Mouse (Mus musculus) CH12.LX (cell line): Measurements from ENCODE around the gene Mpp4. TPM values are rescaled to one million over a fixed set of nuclear protein-coding genes. Genes with fewer than 3 reads are reported as not detected.
A peak's percentile ranks its signal among the peaks of the same experiment; 100 is the strongest.

Experiments used
- DNase-seq: peaks from one replicate; pipeline ENCODE4 v3.0.0-alpha.2; 2013; ENCODE audit errors: extremely low read depth
- H3K27ac ChIP-seq: 2 replicates; pipeline ENCODE4 v1.5.1; 2012; ENCODE audit warnings: low read depth, mild to moderate bottlenecking, control low read depth, moderate library complexity; ENCODE audit not compliant: insufficient read depth
- H3K27me3 ChIP-seq: replicated peaks from 2 replicates; pipeline ENCODE3; 2012; ENCODE audit warnings: inconsistent platforms
- H3K36me3 ChIP-seq, 2 experiments: replicated peaks in 1 of 2; 2 replicates each; pipeline versions ENCODE3 to v1.6.1; 2012; ENCODE audit warnings: inconsistent platforms in 1 of 2, low read length in 1 of 2, mild to moderate bottlenecking in 1 of 2, mixed read lengths in 1 of 2, moderate library complexity in 1 of 2; ENCODE audit not compliant: control insufficient read depth in 1 of 2, insufficient read depth in 1 of 2
- H3K4me1 ChIP-seq, 2 experiments: 2 replicates each; pipeline ENCODE4 v1.6.1; 2012; ENCODE audit warnings: inconsistent platforms in 1 of 2, moderate library complexity in 1 of 2; ENCODE audit not compliant: insufficient read depth in 2 of 2, control insufficient read depth in 1 of 2
- H3K4me2 ChIP-seq: 2 replicates; pipeline ENCODE4 v1.6.1; 2012; ENCODE audit warnings: low read depth, mild to moderate bottlenecking, control low read depth; ENCODE audit not compliant: poor library complexity, insufficient read depth, severe bottlenecking
- H3K4me3 ChIP-seq, 3 experiments: fragments of 150-350 bp in 1 of 3; sonication (generic) in 1 of 3; replicated peaks in 1 of 3; 2 replicates each; pipeline versions ENCODE3 to v1.5.1; 2011 to 2012; ENCODE audit warnings: low read depth in 2 of 3, low read length in 2 of 3, mild to moderate bottlenecking in 2 of 3, moderate library complexity in 2 of 3, control low read depth in 1 of 3, improper control_type of control experiment in 1 of 3, inconsistent platforms in 1 of 3, mixed read lengths in 1 of 3; ENCODE audit not compliant: poor library complexity in 1 of 3
- H3K79me2 ChIP-seq: replicated peaks from 2 replicates; pipeline ENCODE4 v1.6.1; 2012; ENCODE audit warnings: mild to moderate bottlenecking, moderate library complexity; ENCODE audit not compliant: control insufficient read depth, poor library complexity, insufficient read depth, severe bottlenecking; ENCODE audit errors: extremely low read depth
- H3K9ac ChIP-seq: 2 replicates; pipeline ENCODE4 v1.6.1; 2012; ENCODE audit warnings: low read depth, mild to moderate bottlenecking, control low read depth, moderate library complexity; ENCODE audit not compliant: insufficient read depth
- H3K9me3 ChIP-seq: replicated peaks from 2 replicates; pipeline ENCODE3; 2012; ENCODE audit warnings: low read length, inconsistent platforms, mixed read lengths
- BHLHE40 ChIP-seq: IDR thresholded peaks from 2 replicates; pipeline ENCODE4 v1.6.1; 2011; ENCODE audit warnings: mild to moderate bottlenecking, low read depth, low read length, improper control_type of control experiment
- CHD1 ChIP-seq: IDR thresholded peaks from 2 replicates; pipeline ENCODE4 v1.6.1; 2012; ENCODE audit warnings: low read depth, low read length, improper control_type of control experiment, inconsistent platforms
- CHD2 ChIP-seq: IDR thresholded peaks from 2 replicates; pipeline ENCODE4 v1.6.1; 2011; ENCODE audit warnings: low read length, improper control_type of control experiment
- EP300 ChIP-seq: IDR thresholded peaks from 2 replicates; pipeline ENCODE4 v1.6.1; 2011; ENCODE audit warnings: low read length, improper control_type of control experiment
- ETS1 ChIP-seq: conservative IDR thresholded peaks from 2 replicates; pipeline ENCODE4 v1.6.1; 2012; ENCODE audit warnings: low read depth, mild to moderate bottlenecking, inconsistent platforms, low read length, improper control_type of control experiment, moderate library complexity
- GABPA ChIP-seq: IDR thresholded peaks from 2 replicates; pipeline ENCODE4 v1.6.1; 2012; ENCODE audit warnings: low read depth, low read length, improper control_type of control experiment, inconsistent platforms; ENCODE audit not compliant: insufficient replicate concordance
- HCFC1 ChIP-seq: IDR thresholded peaks from 2 replicates; pipeline ENCODE4 v1.6.1; 2012; ENCODE audit warnings: low read depth, mild to moderate bottlenecking, inconsistent platforms, low read length, improper control_type of control experiment
- IRF4 ChIP-seq: IDR thresholded peaks from 2 replicates; pipeline ENCODE4 v1.6.1; 2014; ENCODE audit warnings: low read depth, mild to moderate bottlenecking, inconsistent platforms, low read length, improper control_type of control experiment
- JUND ChIP-seq: conservative IDR thresholded peaks from 2 replicates; pipeline ENCODE4 v1.6.1; 2011; ENCODE audit warnings: low read depth, low read length, improper control_type of control experiment
- KAT2A ChIP-seq: IDR thresholded peaks from 2 replicates; pipeline ENCODE4 v1.6.1; 2012; ENCODE audit warnings: low read length, improper control_type of control experiment, inconsistent platforms; ENCODE audit not compliant: insufficient replicate concordance
- MAX ChIP-seq: IDR thresholded peaks from 2 replicates; pipeline ENCODE4 v1.6.1; 2011; ENCODE audit warnings: low read length, improper control_type of control experiment
- MAZ ChIP-seq: IDR thresholded peaks from 2 replicates; pipeline ENCODE4 v1.6.1; 2012; ENCODE audit warnings: low read depth, mild to moderate bottlenecking, inconsistent platforms, low read length, improper control_type of control experiment, moderate library complexity
- MXI1 ChIP-seq: IDR thresholded peaks from 2 replicates; pipeline ENCODE4 v1.6.1; 2011; ENCODE audit warnings: mild to moderate bottlenecking, low read depth, low read length, improper control_type of control experiment
- MYC ChIP-seq: IDR thresholded peaks from 2 replicates; pipeline ENCODE4 v1.6.1; 2011; ENCODE audit warnings: low read depth, mild to moderate bottlenecking, improper control_type of control experiment, low read length
- NELFE ChIP-seq: IDR thresholded peaks from 2 replicates; pipeline ENCODE4 v1.6.1; 2011; ENCODE audit warnings: low read depth, low read length, improper control_type of control experiment
- NRF1 ChIP-seq: IDR thresholded peaks from 2 replicates; pipeline ENCODE4 v1.6.1; 2014; ENCODE audit warnings: low read depth, mild to moderate bottlenecking, inconsistent platforms, low read length, improper control_type of control experiment, moderate library complexity
- PAX5 ChIP-seq: IDR thresholded peaks from 2 replicates; pipeline ENCODE4 v1.6.1; 2012; ENCODE audit warnings: low read length, inconsistent platforms, mixed read lengths
- POLR2A ChIP-seq: IDR thresholded peaks from 2 replicates; pipeline ENCODE4 v1.6.1; 2011; ENCODE audit warnings: low read depth, mild to moderate bottlenecking, improper control_type of control experiment, low read length
- POLR2AphosphoS2 ChIP-seq: IDR thresholded peaks from 2 replicates; pipeline ENCODE4 v1.6.1; 2011; ENCODE audit warnings: low read depth, low read length, improper control_type of control experiment
- RAD21 ChIP-seq: IDR thresholded peaks from 2 replicates; pipeline ENCODE4 v1.6.1; 2011; ENCODE audit warnings: low read depth, mild to moderate bottlenecking, low read length, improper control_type of control experiment, moderate library complexity
- RCOR1 ChIP-seq: conservative IDR thresholded peaks from 2 replicates; pipeline ENCODE4 v1.6.1; 2012; ENCODE audit warnings: low read depth, mild to moderate bottlenecking, inconsistent platforms, low read length, improper control_type of control experiment
- SIN3A ChIP-seq: IDR thresholded peaks from 2 replicates; pipeline ENCODE4 v1.6.1; 2012; ENCODE audit warnings: low read length, improper control_type of control experiment, inconsistent platforms
- TCF12 ChIP-seq: IDR thresholded peaks from 2 replicates; pipeline ENCODE4 v1.6.1; 2014; ENCODE audit warnings: low read depth, mild to moderate bottlenecking, inconsistent platforms, low read length, improper control_type of control experiment
- UBTF ChIP-seq: IDR thresholded peaks from 2 replicates; pipeline ENCODE4 v1.6.1; 2012; ENCODE audit warnings: low read depth, mild to moderate bottlenecking, inconsistent platforms, low read length, improper control_type of control experiment, moderate library complexity
- USF1 ChIP-seq: IDR thresholded peaks from 2 replicates; pipeline ENCODE4 v1.6.1; 2014; ENCODE audit warnings: low read depth, mild to moderate bottlenecking, inconsistent platforms, low read length, improper control_type of control experiment
- USF2 ChIP-seq: conservative IDR thresholded peaks from 2 replicates; pipeline ENCODE4 v1.6.1; 2011; ENCODE audit warnings: low read depth, low read length, improper control_type of control experiment
- ZC3H11A ChIP-seq: IDR thresholded peaks from 2 replicates; pipeline ENCODE4 v1.6.1; 2012; ENCODE audit warnings: low read depth, mild to moderate bottlenecking, inconsistent platforms, low read length, improper control_type of control experiment
- ZMIZ1 ChIP-seq: IDR thresholded peaks from 2 replicates; pipeline ENCODE4 v1.6.1; 2012; ENCODE audit warnings: low read depth, mild to moderate bottlenecking, inconsistent platforms, low read length, improper control_type of control experiment
- ZNF384 ChIP-seq: IDR thresholded peaks from 2 replicates; pipeline ENCODE4 v1.6.1; 2012; ENCODE audit warnings: low read depth, low read length, improper control_type of control experiment, inconsistent platforms
- dilution Hi-C: fragments of 300-500 bp; cut with MboI; formaldehyde crosslinking; loops from 2 replicates; pipeline ENCODE4 v1.14.3; 2020; ENCODE audit warnings: low sequenced_read_pairs; ENCODE audit not compliant: extremely low pct_unique_long_range_greater_than_20kb, extremely low pct_ligation_motif_present
- in situ Hi-C: fragments of 300-500 bp; cut with MboI; formaldehyde crosslinking; loops from 3 replicates; pipeline ENCODE4 v1.14.3; 2019; ENCODE audit warnings: low sequenced_read_pairs, low pct_ligation_motif_present, low pct_unique_long_range_greater_than_20kb, mixed read lengths
- polyA plus RNA-seq: library from polyadenylated mRNA; unstranded; fragments of >175 nt; gene quantifications from 2 replicates; pipeline ENCODE4 v1.2.1, GENCODE M21; 2012; ENCODE audit warnings: low read depth; ENCODE audit not compliant: insufficient read length
- total RNA-seq, 2 experiments: library from RNA; depleted of rRNA; stranded (reverse); fragments of 300-350 nt in 1 of 2; fragments of >200 nt in 1 of 2; gene quantifications; 2 replicates each; pipeline ENCODE4 v1.2.3; 2012 to 2014

Mpp4 gene
- total and polyA plus RNA-seq, 3 experiments = 0.79 to 2.8 (median 1.1) TPM

DNA sequence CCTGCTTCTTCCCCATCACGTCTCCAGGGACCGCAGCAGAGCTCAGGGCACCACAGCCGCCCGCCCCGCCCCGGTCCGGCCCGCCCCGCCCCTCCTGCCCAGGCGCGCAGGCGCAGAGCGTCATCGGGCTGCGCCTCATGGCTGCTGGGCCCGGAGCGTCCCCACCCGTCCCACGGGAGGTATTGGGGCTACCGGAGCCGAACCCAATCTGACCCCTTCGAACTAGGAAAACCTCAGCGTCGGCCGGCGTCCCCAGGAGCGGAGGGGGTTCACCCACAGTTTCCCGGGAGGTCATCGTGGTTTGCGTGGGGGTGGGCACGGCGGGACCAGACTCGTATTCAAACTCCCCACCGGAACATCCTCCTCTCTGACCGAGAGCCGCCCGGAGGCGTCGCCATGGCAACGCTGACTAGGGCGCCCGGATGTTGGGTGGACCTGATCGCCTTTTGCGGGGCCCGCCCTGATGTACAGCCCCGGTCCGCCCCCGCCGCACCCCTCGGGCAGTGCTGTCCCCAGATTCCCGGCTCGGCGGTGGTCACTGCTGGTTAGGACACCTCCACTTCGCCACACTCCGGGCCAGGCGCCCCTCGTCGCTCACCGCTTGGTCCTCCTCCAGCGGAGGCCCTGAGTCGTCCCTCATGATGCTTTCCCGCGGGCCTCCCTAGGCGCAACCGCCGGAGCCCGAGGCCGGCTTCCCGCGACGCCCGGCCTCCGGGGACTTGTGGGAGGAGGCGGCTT lies 43.3 kb downstream of the Mpp4 start, which contains the start of gene Tmem237:
Tmem237 (minus strand) TSS at position 689 of the 738 bp plus-strand sequence.
- no peak within 1 kb of the TSS for H3K27ac ChIP-seq
- H3K36me3 ChIP-seq = peaks cover 0 to 3% of the 10 kb centered on the region in 2 experiments
- no peaks in the 10 kb centered on the region for H3K9me3 ChIP-seq
- in situ Hi-C loops (no loop called here), dilution Hi-C loops (no loop called here)
- no peaks in the 10 kb centered on the region for H3K27me3 ChIP-seq
- peak within 1 kb of the TSS; percentile 69 for H3K9ac ChIP-seq
- no peaks in the 10 kb centered on the region for H3K79me2 ChIP-seq
- no peak for TF ChIP-seq GABPA
- TF ChIP-seq PAX5 = no peak
- TF ChIP-seq JUND = no peak
- peak; percentile 12; the same call in 1 of the 2 replicates for TF ChIP-seq KAT2A
- TF ChIP-seq CHD2 = no peak
- peak; percentile 65; the same call in 1 of the 2 replicates for TF ChIP-seq NELFE
- no peak for TF ChIP-seq BHLHE40
- TF ChIP-seq TCF12 = peak; percentile 37
- TF ChIP-seq RAD21 = no peak
- TF ChIP-seq EP300 = no peak
- TF ChIP-seq SIN3A = peak; percentile 88
- no peak for TF ChIP-seq ETS1
- peak; percentile 78; the same call in 1 of the 2 replicates for TF ChIP-seq UBTF
- peak; percentile 88 for TF ChIP-seq POLR2A
- TF ChIP-seq RCOR1 = no peak
- TF ChIP-seq MYC = no peak
- TF ChIP-seq HCFC1 = peak; percentile 74
- TF ChIP-seq USF1 = no peak
- no peak for TF ChIP-seq ZNF384
- TF ChIP-seq CHD1 = no peak
- peak; percentile 84 for TF ChIP-seq NRF1
- 0 out of 2 replicates have a peak, but pooled peaks have one; percentile 1 for TF ChIP-seq IRF4
- TF ChIP-seq POLR2AphosphoS2 = no peak
- peak; percentile 96 for TF ChIP-seq MXI1
- TF ChIP-seq USF2 = no peak
- peak; percentile 11; the same call in 1 of the 2 replicates for TF ChIP-seq ZMIZ1
- TF ChIP-seq MAZ = no peak; the same call in 1 of the 2 replicates
- 0 out of 2 replicates have a peak, but pooled peaks have one; percentile 27 for TF ChIP-seq MAX
- no peak for TF ChIP-seq ZC3H11A
- DNase-seq = peak; percentile 87
- H3K4me1 ChIP-seq = peaks cover 0 to 14% of the 10 kb centered on the region in 2 experiments; a peak in 3 of 4 replicates
- peak within 1 kb of the TSS; percentile 68 for H3K4me2 ChIP-seq
- H3K4me3 ChIP-seq = peak within 1 kb of the TSS; percentile 68 to 77 (median 74)
